Comparison of ENCODE assay signal across 31 mouse cellular contexts in the genomic region with DNA sequence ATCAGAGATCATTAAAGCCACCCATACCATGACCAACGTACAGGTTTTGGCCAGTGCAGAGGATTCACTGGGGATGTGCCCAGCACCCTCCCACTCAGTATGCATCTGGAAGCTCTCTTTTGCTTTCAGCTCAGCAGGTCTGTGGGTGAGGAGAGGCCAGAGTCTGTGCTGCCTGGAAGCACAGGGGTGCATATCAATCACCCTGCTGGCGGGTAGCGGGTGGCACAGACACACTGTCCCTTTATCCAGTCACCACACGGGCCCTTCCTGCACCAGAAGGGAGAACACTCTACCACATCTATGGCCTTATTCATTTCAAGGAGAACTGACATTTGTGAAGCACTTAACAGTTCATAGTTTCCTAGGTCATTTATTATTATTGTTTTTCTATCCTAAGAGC. TPM values are rescaled to one million over a fixed set of nuclear protein-coding genes. Genes with fewer than 3 reads are reported as not detected.
DNase-seq lines count a peak whose midpoint lies in the region; ATAC-seq and TF ChIP-seq lines count a peak whose summit lies in the region.
"Had no signal": no experiment of that assay in that cellular context is flagged by ENCODE, and none has a peak within 500 bp of the region (broad histone marks: within the 10 kb centered on the region; RNA-seq: fewer than 3 reads in every experiment).

No protein-coding gene starts in this region.

- H3K9me3 ChIP-seq in midbrain, postnatal 0 days (ENCODE audit: low read length), result no peaks in the 10 kb centered on the region
- no peaks in the 10 kb centered on the region for H3K9me3 ChIP-seq in midbrain, embryonic 10.5 days (replicated peaks)
- H3K9me3 ChIP-seq: G1E; heart, embryonic 13.5 days; hindbrain, embryonic 13.5 days; limb, embryonic 13.5 days; liver, embryonic 13.5 days; megakaryocyte, embryonic 14.5 days had no signal

- TF ChIP-seq CTCF in midbrain, postnatal 0 days (IDR thresholded peaks at IDR 0.05), result no peak

- ATAC-seq in midbrain, postnatal 0 days (ENCODE audit: low FRiP score), result peak; percentile 66; the same call in 1 of the 2 replicates
- ATAC-seq: Patski had no signal

- H3K4me3 ChIP-seq in midbrain, postnatal 0 days (ENCODE audit: low read depth, low read length), result no peak overlapping the region
- H3K4me3 ChIP-seq in midbrain, embryonic 10.5 days, result no peak overlapping the region
- H3K4me3 ChIP-seq: heart, adult 2 months; heart, embryonic 13.5 days; hindbrain, embryonic 13.5 days; limb, embryonic 13.5 days; liver, embryonic 13.5 days; megakaryocyte, embryonic 14.5 days had no signal

- DNase-seq in frontal cortex, postnatal 10 days (ENCODE audit: low spot score in 2 of 2), result peak; percentile 24 to 32
- DNase-seq in frontal cortex, postnatal 25 days (ENCODE audit: low spot score in 2 of 2), result no peak
- peak; percentile 32 for DNase-seq in layer of hippocampus, adult 9-11 months
- no peak for DNase-seq in layer of hippocampus, adult 9-10 months (ENCODE audit: low spot score)
- no peak for DNase-seq in midbrain, postnatal 0 days (ENCODE audit: low spot score)
- no peak for DNase-seq in midbrain, embryonic 10.5 days (ENCODE audit: low spot score)
- peak; percentile 13 for DNase-seq in right cerebral cortex, postnatal 4 days
- DNase-seq: B cell, adult 2 months; cerebellum, adult 18-20 months; cerebellum, postnatal 14 days; gastrocnemius, postnatal 36 days; heart, adult 2 months; heart, postnatal 14 days; kidney, adult 8-10 months; layer of hippocampus, postnatal 36 days; liver, embryonic 13.5 days; lung, embryonic 14.5 days; lung, postnatal 36 days; thymus, adult 2 months; thymus, postnatal 4 days had no signal

- no peak overlapping the region for H3K27ac ChIP-seq in midbrain, postnatal 0 days (ENCODE audit: low read depth, low read length)
- no peak overlapping the region for H3K27ac ChIP-seq in midbrain, embryonic 10.5 days (replicated peaks)
- H3K27ac ChIP-seq: heart, adult 2 months; heart, embryonic 13.5 days; hindbrain, embryonic 13.5 days; limb, embryonic 13.5 days; liver, embryonic 13.5 days; stomach, postnatal 0 days had no signal

- no peaks in the 10 kb centered on the region for H3K27me3 ChIP-seq in midbrain, postnatal 0 days (ENCODE audit: insufficient read depth, low read length)
- no peaks in the 10 kb centered on the region for H3K27me3 ChIP-seq in midbrain, embryonic 10.5 days (ENCODE audit: low read depth, poor library complexity, severe bottlenecking)
- H3K27me3 ChIP-seq: CH12.LX; heart, embryonic 13.5 days; hindbrain, embryonic 13.5 days; limb, embryonic 13.5 days; liver, embryonic 13.5 days; Patski had no signal

- no peak overlapping the region for H3K4me2 ChIP-seq in midbrain, postnatal 0 days (ENCODE audit: low read depth, low read length, poor library complexity, severe bottlenecking)
- H3K4me2 ChIP-seq: heart, embryonic 13.5 days; hindbrain, embryonic 13.5 days; limb, embryonic 13.5 days; liver, embryonic 13.5 days; lung, embryonic 14.5 days had no signal

- 52% methylated on average over 4 of the region's 4 CpGs for WGBS in midbrain, postnatal 0 days
- 70% methylated on average over 4 of the region's 4 CpGs for WGBS in midbrain, embryonic 10.5 days

- no peak overlapping the region for H3K9ac ChIP-seq in midbrain, postnatal 0 days (replicated peaks; ENCODE audit: low read length, poor library complexity, severe bottlenecking)
- H3K9ac ChIP-seq: heart, embryonic 13.5 days; hindbrain, embryonic 13.5 days; limb, embryonic 13.5 days; liver, embryonic 13.5 days; lung, embryonic 14.5 days had no signal

- no peaks in the 10 kb centered on the region for H3K36me3 ChIP-seq in midbrain, postnatal 0 days (ENCODE audit: insufficient read depth, low read length)
- no peaks in the 10 kb centered on the region for H3K36me3 ChIP-seq in midbrain, embryonic 10.5 days
- H3K36me3 ChIP-seq: G1E; heart, embryonic 13.5 days; hindbrain, embryonic 13.5 days; limb, embryonic 13.5 days; liver, embryonic 13.5 days had no signal

- H3K4me1 ChIP-seq in midbrain, postnatal 0 days (ENCODE audit: insufficient read depth, low read length), result no peaks in the 10 kb centered on the region
- no peaks in the 10 kb centered on the region; the same call in 1 of the 2 replicates for H3K4me1 ChIP-seq in midbrain, embryonic 10.5 days
- H3K4me1 ChIP-seq: hindbrain, embryonic 13.5 days; liver, embryonic 13.5 days; megakaryocyte, embryonic 14.5 days had no signal

RNA-seq across cellular contexts. Expression of a gene that starts 25.4 kb away (rescaled TPM):
- total RNA-seq in midbrain, postnatal 0 days (2014; rRNA removed), result 2.7 and 3.0 TPM in 2 replicates
- 2.8 and 3.4 TPM in 2 replicates for polyA plus RNA-seq in midbrain, postnatal 0 days (2015; fragmentation: Nextera tagmentation; extraction: Ambion mirVana)
- 0.09 TPM in 1 of 2 replicates, not detected in the other for polyA plus RNA-seq in midbrain, embryonic 10.5 days (2016; fragmentation: Nextera tagmentation; extraction: Ambion mirVana)
- polyA plus RNA-seq: embryonic facial prominence, embryonic 11.5 days; forebrain, embryonic 11.5 days; G1E; hindbrain, embryonic 13.5 days; neural tube, embryonic 11.5 days had no signal

RNA-seq across cellular contexts. Expression of a gene that starts 30.9 kb away (rescaled TPM):
- 0.66 and 0.82 TPM in 2 replicates for total RNA-seq in midbrain, postnatal 0 days (2014; rRNA removed)
- 1.1 and 1.4 TPM in 2 replicates for polyA plus RNA-seq in midbrain, postnatal 0 days (2015; fragmentation: Nextera tagmentation; extraction: Ambion mirVana)
- 0.09 and 0.17 TPM in 2 replicates for polyA plus RNA-seq in midbrain, embryonic 10.5 days (2016; fragmentation: Nextera tagmentation; extraction: Ambion mirVana)

RNA-seq across cellular contexts. Expression of a gene that starts 34.6 kb away (rescaled TPM):
- total RNA-seq in midbrain, postnatal 0 days (2014; rRNA removed), result 5.3 and 8.6 TPM in 2 replicates
- 5.8 and 6.5 TPM in 2 replicates for polyA plus RNA-seq in midbrain, postnatal 0 days (2015; fragmentation: Nextera tagmentation; extraction: Ambion mirVana)
- 9.0 and 10.3 TPM in 2 replicates for polyA plus RNA-seq in midbrain, embryonic 10.5 days (2016; fragmentation: Nextera tagmentation; extraction: Ambion mirVana)
- total RNA-seq: CH12.LX, G1E had no signal
- polyA plus RNA-seq: G1E, Patski had no signal

RNA-seq across cellular contexts. Expression of a gene that starts 36.9 kb away (rescaled TPM):
- 2.4 and 2.7 TPM in 2 replicates for total RNA-seq in midbrain, postnatal 0 days (2014; rRNA removed)
- polyA plus RNA-seq in midbrain, postnatal 0 days (2015; fragmentation: Nextera tagmentation; extraction: Ambion mirVana), result 1.3 and 1.9 TPM in 2 replicates
- polyA plus RNA-seq in midbrain, embryonic 10.5 days (2016; fragmentation: Nextera tagmentation; extraction: Ambion mirVana), result 1.2 and 1.9 TPM in 2 replicates
- polyA plus RNA-seq: Patski had no signal

Comparison
In these comparisons a context has a peak if more than half of its experiments do, and no peak if none do; other contexts are left out.
1. DNase-seq: peak in frontal cortex, postnatal 10 days (2 of 2), layer of hippocampus, adult 9-11 months (single experiment) and right cerebral cortex, postnatal 4 days (single experiment); none in frontal cortex, postnatal 25 days (0 of 2), layer of hippocampus, adult 9-10 months (single experiment), midbrain, postnatal 0 days (single experiment) and midbrain, embryonic 10.5 days (single experiment).